Mouse (Mus musculus): ENCODE data around the gene Susd4. TPM values are rescaled to one million over a fixed set of nuclear protein-coding genes. Genes with fewer than 3 reads are reported as not detected.

Susd4 gene
- polyA plus RNA-seq, 1 experiment from 2014 or later: 18.9 TPM

DNA sequence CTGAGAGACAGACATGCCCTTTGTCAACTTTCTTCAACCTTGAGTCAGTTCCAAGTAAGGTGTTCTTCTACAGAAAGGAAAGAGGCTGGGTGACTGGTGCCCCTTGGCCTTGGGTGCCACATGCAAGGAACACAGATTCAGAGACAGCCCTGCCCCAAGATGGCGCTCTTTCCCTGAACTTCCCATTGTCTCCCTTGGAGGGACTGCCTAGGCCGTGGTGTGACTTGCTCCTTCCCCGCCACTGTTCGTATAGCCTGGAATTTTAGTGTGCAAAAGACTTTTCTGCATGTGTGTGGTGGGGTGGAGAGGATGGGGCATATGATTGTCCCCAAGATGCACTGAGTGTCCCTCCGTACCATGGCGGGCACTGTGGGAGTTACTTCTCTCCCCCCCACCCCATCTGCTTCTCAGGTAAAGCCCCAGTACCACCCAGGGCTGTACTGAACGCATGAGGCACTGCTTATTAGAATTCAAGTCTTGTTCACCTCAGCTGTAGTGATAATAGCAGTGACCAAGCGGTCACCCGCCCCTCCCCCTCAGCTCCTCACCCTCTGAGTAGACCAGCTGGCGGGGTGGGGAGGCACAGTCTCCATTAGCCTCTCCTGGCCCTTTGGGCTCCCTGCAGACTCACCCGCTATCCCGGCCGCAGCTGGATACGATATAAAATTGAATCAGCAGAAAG is 104.9 kb downstream of the Susd4 start:
- Histone ChIP-seq H3K4me3 (ENCODE audit: low read depth, low read length) (no peak overlapping the region), H3K4me1 (ENCODE audit: control insufficient read depth, insufficient read depth, low read length) (no peaks in the 10 kb centered on the region), H3K27ac (ENCODE audit: low read length) (no peak overlapping the region), H3K9me3 (ENCODE audit: control insufficient read depth, low read depth, low read length) (peaks cover 8% of the 10 kb centered on the region; the same call in 1 of the 2 replicates), H3K9ac (replicated peaks; ENCODE audit: low read depth, low read length) (no peak overlapping the region), H3K27me3 (ENCODE audit: control insufficient read depth, insufficient read depth, low read length) (no peaks in the 10 kb centered on the region), H3K36me3 (ENCODE audit: control insufficient read depth, insufficient read depth, low read length) (no peaks in the 10 kb centered on the region), H3K4me2 (replicated peaks; ENCODE audit: low read depth, low read length) (no peak overlapping the region)
- no peak for ATAC-seq (ENCODE audit: insufficient number of reproducible peaks, insufficient read depth, low FRiP score, low read depth)
- WGBS: 73% methylated on average over 14 of the region's 14 CpGs

GRCm38 (mm10) chr1:182869114-182869456 is 105.4 kb downstream of the Susd4 start:
- peaks cover 8% of the 10 kb centered on the region; the same call in 1 of the 2 replicates for H3K9me3 ChIP-seq (ENCODE audit: control insufficient read depth, low read depth, low read length)
- no peaks in the 10 kb centered on the region for H3K36me3 ChIP-seq (ENCODE audit: control insufficient read depth, insufficient read depth, low read length)
- 40% methylated on average over 6 of the region's 6 CpGs for WGBS
- no peak overlapping the region for H3K4me3 ChIP-seq (ENCODE audit: low read depth, low read length)
- no peaks in the 10 kb centered on the region for H3K4me1 ChIP-seq (ENCODE audit: control insufficient read depth, insufficient read depth, low read length)
- no peak overlapping the region for H3K4me2 ChIP-seq (replicated peaks; ENCODE audit: low read depth, low read length)
- H3K9ac ChIP-seq (replicated peaks; ENCODE audit: low read depth, low read length): no peak overlapping the region
- no peak overlapping the region for H3K27ac ChIP-seq (ENCODE audit: low read length)
- no peak for ATAC-seq (ENCODE audit: insufficient number of reproducible peaks, insufficient read depth, low FRiP score, low read depth)
- no peaks in the 10 kb centered on the region for H3K27me3 ChIP-seq (ENCODE audit: control insufficient read depth, insufficient read depth, low read length)

DNA sequence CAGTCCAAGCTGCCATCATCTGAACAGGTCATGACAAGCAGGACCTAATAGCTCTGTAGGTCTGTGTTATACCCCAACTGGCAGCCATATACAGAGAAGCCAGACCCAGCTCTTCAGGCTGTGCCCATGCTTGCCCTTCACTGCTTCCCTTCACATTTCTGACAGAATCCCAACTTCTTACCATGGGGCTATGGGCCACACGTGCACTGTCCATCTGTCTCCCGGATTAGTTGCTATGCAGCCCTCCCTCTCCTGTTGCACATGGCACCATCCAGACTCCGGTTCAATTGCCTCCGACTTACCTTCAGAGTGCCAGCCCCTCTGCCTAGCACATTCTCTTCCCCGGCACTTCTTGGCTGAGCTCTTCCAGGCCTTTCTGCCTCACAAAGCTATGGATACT is 114.5 kb downstream of the Susd4 start:
- Histone ChIP-seq H3K9ac (replicated peaks; ENCODE audit: low read depth, low read length) (no peak overlapping the region), H3K9me3 (ENCODE audit: control insufficient read depth, low read depth, low read length) (no peaks in the 10 kb centered on the region), H3K36me3 (ENCODE audit: control insufficient read depth, insufficient read depth, low read length) (no peaks in the 10 kb centered on the region), H3K4me1 (ENCODE audit: control insufficient read depth, insufficient read depth, low read length) (no peaks in the 10 kb centered on the region), H3K27me3 (ENCODE audit: control insufficient read depth, insufficient read depth, low read length) (no peaks in the 10 kb centered on the region), H3K27ac (ENCODE audit: low read length) (no peak overlapping the region), H3K4me2 (replicated peaks; ENCODE audit: low read depth, low read length) (no peak overlapping the region), H3K4me3 (ENCODE audit: low read depth, low read length) (no peak overlapping the region)
- WGBS: 94% methylated on average over 5 of the region's 5 CpGs
- no peak for ATAC-seq (ENCODE audit: insufficient number of reproducible peaks, insufficient read depth, low FRiP score, low read depth)

GRCm38 (mm10) chr1:182878719-182879118 is 115.1 kb downstream of the Susd4 start:
- Histone ChIP-seq H3K9me3 (ENCODE audit: control insufficient read depth, low read depth, low read length) (no peaks in the 10 kb centered on the region), H3K36me3 (ENCODE audit: control insufficient read depth, insufficient read depth, low read length) (no peaks in the 10 kb centered on the region), H3K4me3 (ENCODE audit: low read depth, low read length) (no peak overlapping the region), H3K4me1 (ENCODE audit: control insufficient read depth, insufficient read depth, low read length) (no peaks in the 10 kb centered on the region), H3K27me3 (ENCODE audit: control insufficient read depth, insufficient read depth, low read length) (no peaks in the 10 kb centered on the region), H3K4me2 (replicated peaks; ENCODE audit: low read depth, low read length) (no peak overlapping the region), H3K27ac (ENCODE audit: low read length) (no peak overlapping the region), H3K9ac (replicated peaks; ENCODE audit: low read depth, low read length) (no peak overlapping the region)
- ATAC-seq (ENCODE audit: insufficient number of reproducible peaks, insufficient read depth, low FRiP score, low read depth): no peak
- WGBS: 85% methylated on average over 4 of the region's 4 CpGs

GRCm38 (mm10) chr1:182881246-182881645 is 117.6 kb downstream of the Susd4 start:
- no peaks in the 10 kb centered on the region for H3K4me1 ChIP-seq (ENCODE audit: control insufficient read depth, insufficient read depth, low read length)
- no peak overlapping the region for H3K4me3 ChIP-seq (ENCODE audit: low read depth, low read length)
- H3K4me2 ChIP-seq (replicated peaks; ENCODE audit: low read depth, low read length): no peak overlapping the region
- no peak overlapping the region for H3K9ac ChIP-seq (replicated peaks; ENCODE audit: low read depth, low read length)
- no peaks in the 10 kb centered on the region for H3K9me3 ChIP-seq (ENCODE audit: control insufficient read depth, low read depth, low read length)
- WGBS: 66% methylated on average over 8 of the region's 8 CpGs
- H3K36me3 ChIP-seq (ENCODE audit: control insufficient read depth, insufficient read depth, low read length): no peaks in the 10 kb centered on the region
- H3K27ac ChIP-seq (ENCODE audit: low read length): no peak overlapping the region
- ATAC-seq (ENCODE audit: insufficient number of reproducible peaks, insufficient read depth, low FRiP score, low read depth): no peak
- H3K27me3 ChIP-seq (ENCODE audit: control insufficient read depth, insufficient read depth, low read length): no peaks in the 10 kb centered on the region

GRCm38 (mm10) chr1:182882611-182883010 is 119.0 kb downstream of the Susd4 start:
- Histone ChIP-seq H3K27me3 (ENCODE audit: control insufficient read depth, insufficient read depth, low read length) (no peaks in the 10 kb centered on the region), H3K4me3 (ENCODE audit: low read depth, low read length) (no peak overlapping the region), H3K4me1 (ENCODE audit: control insufficient read depth, insufficient read depth, low read length) (no peaks in the 10 kb centered on the region), H3K9ac (replicated peaks; ENCODE audit: low read depth, low read length) (no peak overlapping the region), H3K36me3 (ENCODE audit: control insufficient read depth, insufficient read depth, low read length) (no peaks in the 10 kb centered on the region), H3K4me2 (replicated peaks; ENCODE audit: low read depth, low read length) (no peak overlapping the region), H3K9me3 (ENCODE audit: control insufficient read depth, low read depth, low read length) (no peaks in the 10 kb centered on the region; the same call in 1 of the 2 replicates), H3K27ac (ENCODE audit: low read length) (no peak overlapping the region)
- 72% methylated on average over 2 of the region's 2 CpGs for WGBS
- no peak for ATAC-seq (ENCODE audit: insufficient number of reproducible peaks, insufficient read depth, low FRiP score, low read depth)

GRCm38 (mm10) chr1:182895698-182896097 is 132.0 kb downstream of the Susd4 start:
- 56% methylated on average over 9 of the region's 9 CpGs for WGBS
- H3K27ac ChIP-seq (ENCODE audit: low read length): no peak overlapping the region
- no peak overlapping the region for H3K9ac ChIP-seq (replicated peaks; ENCODE audit: low read depth, low read length)
- H3K27me3 ChIP-seq (ENCODE audit: control insufficient read depth, insufficient read depth, low read length): no peaks in the 10 kb centered on the region
- no peaks in the 10 kb centered on the region for H3K4me1 ChIP-seq (ENCODE audit: control insufficient read depth, insufficient read depth, low read length)
- no peaks in the 10 kb centered on the region for H3K36me3 ChIP-seq (ENCODE audit: control insufficient read depth, insufficient read depth, low read length)
- no peak for ATAC-seq (ENCODE audit: insufficient number of reproducible peaks, insufficient read depth, low FRiP score, low read depth)
- no peaks in the 10 kb centered on the region for H3K9me3 ChIP-seq (ENCODE audit: control insufficient read depth, low read depth, low read length)
- no peak overlapping the region for H3K4me3 ChIP-seq (ENCODE audit: low read depth, low read length)
- no peak overlapping the region for H3K4me2 ChIP-seq (replicated peaks; ENCODE audit: low read depth, low read length)

DNA sequence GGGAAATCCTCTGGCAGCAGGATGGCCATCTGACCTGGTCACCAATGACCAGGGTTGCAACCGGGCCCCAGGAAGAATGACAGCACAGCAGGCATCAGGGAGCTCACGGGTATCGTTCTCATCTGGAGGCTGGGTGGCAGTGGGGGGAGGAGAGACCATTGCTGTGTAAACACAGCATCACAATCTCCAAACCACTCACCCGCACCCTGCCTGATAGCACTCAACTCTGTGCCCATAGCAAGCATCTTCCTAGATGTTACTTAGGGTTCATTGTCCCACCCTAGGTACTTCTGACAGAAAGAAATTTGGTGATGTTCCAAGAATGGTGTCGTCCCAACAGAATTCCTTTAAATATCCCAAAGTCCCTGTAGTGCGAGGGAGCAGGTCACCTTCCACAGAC is 133.4 kb downstream of the Susd4 start:
- Histone ChIP-seq H3K9ac (replicated peaks; ENCODE audit: low read depth, low read length) (no peak overlapping the region), H3K4me2 (replicated peaks; ENCODE audit: low read depth, low read length) (no peak overlapping the region), H3K27me3 (ENCODE audit: control insufficient read depth, insufficient read depth, low read length) (no peaks in the 10 kb centered on the region), H3K36me3 (ENCODE audit: control insufficient read depth, insufficient read depth, low read length) (no peaks in the 10 kb centered on the region), H3K27ac (ENCODE audit: low read length) (no peak overlapping the region), H3K4me1 (ENCODE audit: control insufficient read depth, insufficient read depth, low read length) (no peaks in the 10 kb centered on the region), H3K4me3 (ENCODE audit: low read depth, low read length) (no peak overlapping the region), H3K9me3 (ENCODE audit: control insufficient read depth, low read depth, low read length) (no peaks in the 10 kb centered on the region)
- no peak for ATAC-seq (ENCODE audit: insufficient number of reproducible peaks, insufficient read depth, low FRiP score, low read depth)
- 57% methylated on average over 6 of the region's 6 CpGs for WGBS

- Histone ChIP-seq H3K27ac (ENCODE audit: low read length) (no peak overlapping the region), H3K4me1 (ENCODE audit: control insufficient read depth, insufficient read depth, low read length) (no peaks in the 10 kb centered on the region), H3K36me3 (ENCODE audit: control insufficient read depth, insufficient read depth, low read length) (no peaks in the 10 kb centered on the region), H3K27me3 (ENCODE audit: control insufficient read depth, insufficient read depth, low read length) (no peaks in the 10 kb centered on the region), H3K9ac (replicated peaks; ENCODE audit: low read depth, low read length) (no peak overlapping the region), H3K4me3 (ENCODE audit: low read depth, low read length) (no peak overlapping the region), H3K9me3 (ENCODE audit: control insufficient read depth, low read depth, low read length) (no peaks in the 10 kb centered on the region), H3K4me2 (replicated peaks; ENCODE audit: low read depth, low read length) (no peak overlapping the region)
- WGBS: 81% methylated on average over 12 of the region's 12 CpGs
- ATAC-seq (ENCODE audit: insufficient number of reproducible peaks, insufficient read depth, low FRiP score, low read depth): no peak
These were observed 134.0 kb downstream of the Susd4 start for GRCm38 (mm10) chr1:182897506-182898138.

Data from stomach, embryonic 14.5 days (tissue).